Mouse (Mus musculus) ovary, adult 10 weeks (tissue): ENCODE data around the gene Ppp1r12b. TPM values are rescaled to one million over a fixed set of nuclear protein-coding genes. Genes with fewer than 3 reads are reported as not detected.

ENCODE experiments used
- polyA plus RNA-seq: library from polyadenylated mRNA; stranded (reverse); fragments of 350-450 nt; fragmentation: Illumina TruSeq; extraction: RNeasy Lipid Tissue Mini Kit (QIAGEN cat#74804); gene quantifications from one replicate; pipeline ENCODE4 v1.2.3, GENCODE M21; 2014

The Ppp1r12b gene
- 44.0 TPM for polyA plus RNA-seq

GRCm38 (mm10) chr1:134955637-134956176 is at the start of gene Ppp1r12b:
TSS of gene Ppp1r12b (minus strand) at chr1:134955942.

GRCm38 (mm10) chr1:134962053-134962803 is 6.5 kb upstream of the Ppp1r12b start, which contains the start of gene Ube2t:
TSS of gene Ube2t (plus strand) at chr1:134962565.

Other genes starting within 250 kb of the Ppp1r12b start
- 21.1 TPM for gene Ube2t, start 6.6 kb upstream of the Ppp1r12b start, polyA plus RNA-seq
- gene Lgr6, start 149.3 kb upstream of the Ppp1r12b start, polyA plus RNA-seq: 25.0 TPM
- 0.14 TPM for gene Ptpn7, start 176.8 kb upstream of the Ppp1r12b start, polyA plus RNA-seq
- 18.4 TPM for gene Arl8a, start 190.9 kb upstream of the Ppp1r12b start, polyA plus RNA-seq
- not detected for gene Gpr37l1, start 211.7 kb upstream of the Ppp1r12b start, polyA plus RNA-seq